Comparison of ENCODE assay signal across 25 mouse cellular contexts in genomic region chr12:77505431-77505830, GRCm38 (mm10).
"Had no signal": no experiment of that assay in that cellular context is flagged by ENCODE, and none has a peak within 500 bp of the region (broad histone marks: within the 10 kb centered on the region; RNA-seq: fewer than 3 reads in every experiment).

No protein-coding gene starts in this region.

- DNase-seq: cerebellum, adult 8-10 months; cerebellum, adult 9-10 months; cerebellum, adult 9-11 months; cerebellum, postnatal 36 days; embryo, embryonic 11 days; forebrain, postnatal 0 days; gastrocnemius, adult 2 months; gastrocnemius, postnatal 10 days; gastrocnemius, postnatal 14 days; gastrocnemius, postnatal 25 days; gastrocnemius, postnatal 36 days; heart, adult 18-20 months; heart, adult 2 months had no signal

- H3K36me3 ChIP-seq: embryonic facial prominence, embryonic 10.5 days; embryonic facial prominence, embryonic 12.5 days; embryonic facial prominence, embryonic 13.5 days; embryonic facial prominence, embryonic 15.5 days; forebrain, embryonic 10.5 days; forebrain, embryonic 12.5 days; forebrain, embryonic 15.5 days; heart, embryonic 12.5 days had no signal

- H3K27me3 ChIP-seq: embryonic facial prominence, embryonic 12.5 days; embryonic facial prominence, embryonic 13.5 days; embryonic facial prominence, embryonic 15.5 days; forebrain, embryonic 12.5 days; forebrain, embryonic 13.5 days; forebrain, embryonic 15.5 days had no signal

- H3K4me3 ChIP-seq: embryonic facial prominence, embryonic 10.5 days; embryonic facial prominence, embryonic 12.5 days; embryonic facial prominence, embryonic 13.5 days; embryonic facial prominence, embryonic 15.5 days; erythroblast, embryonic 14.5 days; forebrain, embryonic 10.5 days; forebrain, embryonic 12.5 days; forebrain, embryonic 13.5 days; forebrain, embryonic 15.5 days; gastrocnemius, adult 2 months; heart, adult 2 months; heart, embryonic 12.5 days had no signal

- H3K4me1 ChIP-seq: embryonic facial prominence, embryonic 12.5 days; embryonic facial prominence, embryonic 13.5 days; embryonic facial prominence, embryonic 15.5 days; forebrain, embryonic 12.5 days; forebrain, embryonic 13.5 days; forebrain, embryonic 15.5 days had no signal

- ATAC-seq: forebrain, embryonic 13.5 days; forebrain, embryonic 14.5 days; forebrain, embryonic 15.5 days; forebrain, embryonic 16.5 days; forebrain, postnatal 0 days had no signal

- H3K4me2 ChIP-seq: embryonic facial prominence, embryonic 12.5 days; embryonic facial prominence, embryonic 13.5 days; embryonic facial prominence, embryonic 15.5 days; forebrain, embryonic 12.5 days; forebrain, embryonic 13.5 days; forebrain, embryonic 15.5 days; heart, embryonic 12.5 days had no signal

- H3K9me3 ChIP-seq: embryonic facial prominence, embryonic 10.5 days; embryonic facial prominence, embryonic 12.5 days; embryonic facial prominence, embryonic 13.5 days; embryonic facial prominence, embryonic 15.5 days; forebrain, embryonic 10.5 days; forebrain, embryonic 12.5 days; forebrain, embryonic 13.5 days; forebrain, embryonic 15.5 days; heart, embryonic 12.5 days had no signal

- H3K9ac ChIP-seq: embryonic facial prominence, embryonic 12.5 days; embryonic facial prominence, embryonic 13.5 days; embryonic facial prominence, embryonic 15.5 days; forebrain, embryonic 12.5 days; forebrain, embryonic 13.5 days; forebrain, embryonic 15.5 days; forebrain, postnatal 0 days; heart, embryonic 12.5 days had no signal

- H3K27ac ChIP-seq: embryonic facial prominence, embryonic 10.5 days; embryonic facial prominence, embryonic 12.5 days; embryonic facial prominence, embryonic 13.5 days; embryonic facial prominence, embryonic 15.5 days; forebrain, embryonic 10.5 days; forebrain, embryonic 12.5 days; forebrain, embryonic 13.5 days; forebrain, embryonic 15.5 days; gastrocnemius, adult 2 months; heart, adult 2 months had no signal
